Mouse (Mus musculus) embryo, embryonic 9.5 days (tissue): ENCODE data around the gene Clcn7.

Source experiments
- DNase-seq: peaks from one replicate; pipeline ENCODE4 v3.0.0-alpha.2; 2017; ENCODE audit errors: extremely low spot score

Gene Clcn7

DNA sequence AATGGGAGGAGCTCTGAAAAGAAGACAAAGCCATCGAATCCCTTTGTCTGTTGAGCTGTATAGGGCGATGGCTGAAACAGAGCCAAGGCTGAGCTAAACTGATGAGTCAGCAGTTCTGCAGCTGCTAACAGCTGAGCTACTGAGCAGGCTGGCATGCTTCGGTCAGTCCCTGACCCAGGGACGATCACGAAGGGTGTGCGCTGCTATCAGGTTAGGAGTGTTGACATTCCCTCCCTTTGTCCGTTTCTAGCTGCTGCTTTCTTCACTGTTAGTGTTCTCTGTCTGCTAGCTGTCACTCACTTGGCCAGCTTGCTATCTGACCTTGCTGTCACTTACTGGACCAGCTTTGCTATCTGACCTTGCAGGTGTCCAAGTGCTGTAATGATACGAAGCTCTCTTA, 6.1 kb upstream of the Clcn7 start:
- DNase-seq = no peak

DNA sequence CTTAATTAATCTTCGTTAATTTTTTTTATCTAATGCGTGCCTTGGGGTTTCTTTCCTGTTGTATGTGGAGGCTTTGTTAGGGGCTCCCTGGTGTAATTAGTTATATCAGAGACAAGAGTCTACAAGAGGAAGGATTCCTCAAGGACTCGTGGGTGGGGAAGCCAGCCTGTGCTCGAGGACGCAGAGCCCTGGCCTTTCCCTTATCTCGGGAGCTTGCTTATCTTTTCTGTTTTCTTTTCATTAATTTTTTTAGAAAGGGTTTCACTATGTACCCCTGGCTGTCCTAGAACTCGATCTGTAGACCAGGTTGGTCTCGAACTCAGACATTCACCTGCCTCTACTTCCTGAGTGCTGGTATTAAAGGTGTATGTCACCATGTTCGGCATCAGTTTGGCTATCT, 5.5 kb upstream of the Clcn7 start:
- no peak for DNase-seq

DNA sequence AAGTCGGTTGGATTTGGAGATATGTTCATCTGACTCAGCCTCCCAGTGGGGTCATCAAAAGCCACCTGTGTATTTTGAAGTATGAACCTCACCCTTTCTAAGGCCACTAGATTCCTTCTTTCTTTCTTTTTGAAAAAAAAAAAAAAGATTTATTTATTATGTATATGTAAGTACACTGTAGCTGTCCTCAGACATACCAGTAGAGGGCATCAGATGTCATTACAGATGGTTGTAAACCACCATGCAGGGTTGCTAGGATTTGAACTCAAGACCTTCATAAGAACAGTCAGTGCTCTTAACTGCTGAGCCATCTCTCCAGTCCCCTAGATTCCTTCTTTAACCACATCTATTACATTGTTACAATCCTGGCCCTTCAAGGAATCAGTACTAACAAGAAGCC, 3.1 kb upstream of the Clcn7 start:
- no peak for DNase-seq

DNA sequence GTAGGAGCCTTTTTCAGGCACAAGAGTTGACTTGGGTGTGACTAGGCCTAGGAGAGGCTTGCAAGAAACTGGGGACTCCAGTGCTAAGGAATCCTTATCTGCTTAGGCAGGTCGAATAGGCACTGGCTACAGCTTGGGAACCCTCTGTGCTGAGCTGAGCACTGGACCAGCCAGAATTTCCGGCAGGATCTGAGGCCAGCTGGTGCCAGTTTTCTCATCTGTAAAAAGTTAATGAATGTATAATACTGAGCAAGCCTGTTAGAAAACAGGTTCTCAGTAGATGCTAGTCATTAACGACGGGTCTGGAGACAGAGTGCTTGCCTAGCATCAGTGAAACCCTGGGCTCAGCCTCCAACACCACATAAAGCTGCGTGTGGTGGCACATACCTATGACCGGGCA, 2.4 kb downstream of the Clcn7 start:
- no peak for DNase-seq

DNA sequence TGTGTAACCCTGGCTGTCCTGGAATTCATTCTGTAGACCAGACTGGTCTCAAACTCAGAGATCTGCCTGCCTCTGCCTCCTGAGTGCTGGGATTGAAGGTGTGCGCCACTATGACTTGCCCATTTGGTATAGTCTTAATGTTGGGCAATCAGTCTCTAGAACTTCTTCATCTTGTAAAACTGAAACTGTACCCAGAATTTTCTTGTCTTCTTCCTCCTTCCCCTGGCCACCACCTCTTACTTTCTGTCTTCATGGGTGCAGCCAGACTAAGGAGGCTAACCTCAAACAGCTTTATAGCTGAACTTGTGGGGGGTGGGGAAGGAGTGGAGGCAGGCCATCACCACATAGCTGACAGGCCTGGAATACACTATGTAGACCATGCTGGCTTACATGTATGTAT, 5.6 kb downstream of the Clcn7 start:
- DNase-seq = no peak

DNA sequence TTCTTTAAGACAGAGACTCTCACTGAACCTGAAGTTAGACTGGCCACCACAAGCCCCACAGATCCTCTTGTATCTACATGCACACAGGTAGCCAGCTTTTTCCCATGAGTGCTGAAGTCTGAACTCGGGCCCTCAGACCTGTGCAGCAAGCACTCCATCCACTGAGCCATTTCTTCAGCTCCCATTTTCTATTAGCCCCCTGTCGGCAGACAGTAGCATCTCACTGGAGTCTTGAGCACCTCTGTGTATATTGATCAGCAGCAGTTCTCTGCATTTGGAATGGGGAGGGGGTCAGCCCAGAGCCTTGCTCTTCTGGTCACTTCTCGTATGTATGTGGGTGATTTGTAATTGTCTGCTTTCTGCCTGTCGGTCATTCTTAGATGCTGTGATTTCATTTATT, 6.8 kb downstream of the Clcn7 start:
- no peak for DNase-seq

DNA sequence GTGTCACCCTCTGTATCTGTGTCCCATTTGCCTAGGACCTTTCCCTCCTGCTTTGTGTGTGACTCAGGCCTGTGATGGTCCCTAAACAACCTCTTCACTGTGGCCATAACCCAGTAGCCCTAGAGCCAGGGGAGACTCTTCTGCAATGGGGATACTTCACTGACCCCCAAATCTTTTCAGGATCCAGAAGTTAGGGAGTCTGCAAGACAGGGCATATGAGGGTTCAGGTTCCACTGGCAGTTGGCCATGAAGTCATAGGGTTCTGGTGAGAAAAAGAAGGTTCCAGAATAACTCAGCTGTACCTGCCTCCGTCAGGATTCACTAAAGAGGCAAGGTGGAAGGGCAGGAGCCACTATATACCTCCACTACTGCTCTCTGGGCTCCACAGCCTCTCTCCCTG, 29.0 kb downstream of the Clcn7 start, which contains the start of gene Ccdc154:
TSS of gene Ccdc154 (plus strand) at position 301 of the 400 bp plus-strand sequence.
- no peak for DNase-seq

DNA sequence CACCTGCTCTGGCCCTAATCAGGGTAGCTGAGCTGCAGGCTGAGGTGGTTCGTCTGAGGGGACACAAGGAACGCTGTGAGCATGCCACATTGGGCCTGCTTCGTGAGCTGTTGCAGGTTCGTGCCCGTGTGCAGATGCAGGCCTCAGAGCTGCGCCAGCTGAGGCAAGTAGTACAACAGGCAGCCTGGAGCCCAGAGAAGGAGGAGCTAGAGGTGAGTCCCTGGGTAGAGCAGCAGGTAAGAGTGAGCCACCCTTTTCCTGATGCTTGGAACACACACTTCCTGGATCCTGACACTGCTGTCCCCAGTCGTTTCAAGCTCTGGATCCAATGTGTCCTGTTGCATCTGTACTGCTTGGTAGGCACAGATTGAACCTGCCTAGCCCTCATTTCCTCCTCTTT, 30.2 kb downstream of the Clcn7 start:
- DNase-seq = no peak

DNA sequence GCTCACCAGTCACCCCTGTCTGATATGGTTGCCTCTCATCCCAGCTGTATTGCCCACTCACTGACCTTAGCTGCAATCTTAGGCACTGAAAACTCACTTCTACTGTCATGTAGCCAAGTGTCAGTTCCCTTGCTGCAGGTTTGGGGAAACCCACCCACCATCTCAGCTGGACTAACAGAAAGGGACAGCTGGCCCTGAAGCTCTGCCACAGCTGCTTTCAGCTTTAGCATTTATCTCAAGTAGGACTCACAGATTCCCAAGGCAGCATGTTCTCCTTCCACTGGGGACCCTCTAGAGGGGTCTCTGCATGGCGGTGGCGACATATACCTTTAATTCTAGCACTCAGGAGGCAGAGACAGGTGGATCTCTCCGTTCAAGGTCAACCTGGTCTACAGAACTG, 31.6 kb downstream of the Clcn7 start:
- no peak for DNase-seq

DNA sequence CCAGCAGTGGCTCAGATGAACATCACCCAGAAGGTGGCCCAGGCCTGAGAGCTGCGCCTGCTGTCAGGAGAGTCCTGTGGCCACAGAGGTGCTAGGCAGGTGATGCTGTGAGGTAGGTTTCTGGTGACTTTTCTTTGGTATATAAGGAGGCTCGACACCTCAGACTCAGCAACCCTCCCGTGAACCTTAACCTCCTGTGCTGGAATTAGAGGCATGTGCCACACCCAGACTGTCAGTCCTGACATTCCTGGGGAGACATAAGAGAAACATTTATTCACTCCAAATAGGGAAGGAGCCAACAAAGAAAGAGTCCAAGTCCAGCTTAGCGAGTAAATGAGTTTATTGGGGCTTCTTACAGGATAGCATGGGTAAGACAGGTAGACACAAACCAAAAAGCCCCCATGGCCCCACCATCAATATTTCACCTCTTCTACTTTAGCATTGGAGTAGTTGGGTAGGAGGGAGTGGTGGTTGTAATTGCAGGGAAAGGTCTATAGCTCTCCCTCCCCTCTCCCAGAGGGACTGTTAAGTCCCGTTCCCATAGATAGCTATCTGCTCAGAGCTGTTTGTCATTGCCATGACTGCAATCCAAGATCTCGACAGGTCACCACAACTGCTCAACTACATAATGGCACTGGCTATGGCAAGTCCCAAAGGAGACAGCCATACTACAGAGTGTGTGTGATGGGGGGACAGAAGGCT, 32.9 kb downstream of the Clcn7 start:
- no peak for DNase-seq

DNA sequence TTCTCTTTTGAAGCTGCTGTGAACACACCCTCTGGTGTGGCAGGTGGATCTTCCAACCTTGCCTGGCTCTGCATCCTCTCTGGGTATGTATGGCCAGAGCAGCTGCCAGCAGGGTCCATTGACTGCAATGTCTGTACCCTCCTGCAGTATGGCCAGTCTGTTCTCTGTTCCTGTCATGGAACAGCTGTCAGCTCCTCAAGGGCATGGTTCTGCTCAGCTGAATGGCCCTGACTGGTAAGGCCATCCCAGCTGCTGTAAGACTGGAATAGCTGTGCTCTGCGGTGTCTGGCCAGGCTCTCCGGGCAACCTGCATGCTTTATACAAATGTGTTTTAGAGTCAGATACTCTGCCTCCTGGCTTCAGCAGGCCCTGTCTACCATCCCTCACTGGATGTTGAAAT, 36.5 kb downstream of the Clcn7 start:
- DNase-seq = no peak

DNA sequence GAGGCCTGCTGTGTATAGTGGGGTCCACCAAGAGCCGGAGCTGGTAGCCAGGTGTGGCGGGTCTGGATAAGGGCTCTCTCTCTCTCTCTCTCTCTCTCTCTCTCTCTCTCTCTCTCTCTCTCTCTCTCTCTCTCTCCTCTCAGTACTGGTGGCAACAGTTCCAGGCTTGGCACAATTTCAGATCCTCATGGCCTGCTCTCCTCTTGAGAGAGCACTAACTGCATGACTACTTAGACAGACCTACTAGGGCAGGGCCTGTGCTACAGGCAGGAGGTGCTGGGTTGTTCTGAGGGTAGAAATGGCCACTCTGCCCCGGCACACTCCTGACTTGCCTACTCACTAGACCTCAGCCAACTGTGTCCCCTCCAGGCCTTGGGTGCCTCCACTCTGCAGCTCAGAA, 39.4 kb downstream of the Clcn7 start:
- DNase-seq = no peak

DNA sequence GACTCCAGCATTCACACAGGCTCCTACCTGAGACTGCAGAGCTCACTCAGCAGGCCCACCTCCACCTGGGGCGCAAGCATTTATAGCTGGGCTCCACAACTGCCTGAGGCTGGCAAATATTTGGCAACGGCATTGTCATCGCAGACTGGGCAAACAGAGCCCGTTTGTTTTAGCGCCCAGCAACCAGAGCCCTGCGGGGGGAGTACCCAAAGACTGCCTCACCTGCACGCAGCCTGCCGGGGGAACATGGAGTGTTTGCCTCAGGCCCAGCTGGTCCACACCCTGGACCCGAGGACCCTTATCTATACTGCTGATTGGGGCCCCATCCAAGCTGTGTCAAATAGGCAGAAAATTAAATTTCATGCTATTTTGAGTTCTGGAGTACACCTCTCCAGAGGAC, 42.2 kb downstream of the Clcn7 start, which contains the start of gene Gm38655:
TSS of gene Gm38655 (minus strand) at position 61 of the 400 bp plus-strand sequence.
- no peak for DNase-seq

DNA sequence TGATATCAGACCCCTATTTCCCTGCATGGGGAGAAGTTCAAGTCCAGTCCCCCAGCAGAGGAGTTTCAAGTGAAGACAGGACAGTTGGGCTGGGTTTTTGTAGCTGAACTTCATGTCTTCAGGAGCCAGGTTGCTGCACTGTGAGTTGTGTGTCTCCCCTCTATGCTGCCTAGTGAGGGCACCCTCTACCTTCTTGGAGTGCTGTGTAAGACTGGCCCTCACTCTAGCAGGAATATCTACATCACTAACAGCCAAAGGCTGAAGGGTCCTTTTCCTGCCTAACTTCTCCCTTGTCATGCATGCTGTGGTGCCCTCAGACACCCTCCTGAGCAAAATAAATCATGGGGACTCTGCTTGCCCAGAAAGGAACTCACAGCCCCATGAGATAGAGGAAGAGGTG, 50.0 kb downstream of the Clcn7 start:
- no peak for DNase-seq

DNA sequence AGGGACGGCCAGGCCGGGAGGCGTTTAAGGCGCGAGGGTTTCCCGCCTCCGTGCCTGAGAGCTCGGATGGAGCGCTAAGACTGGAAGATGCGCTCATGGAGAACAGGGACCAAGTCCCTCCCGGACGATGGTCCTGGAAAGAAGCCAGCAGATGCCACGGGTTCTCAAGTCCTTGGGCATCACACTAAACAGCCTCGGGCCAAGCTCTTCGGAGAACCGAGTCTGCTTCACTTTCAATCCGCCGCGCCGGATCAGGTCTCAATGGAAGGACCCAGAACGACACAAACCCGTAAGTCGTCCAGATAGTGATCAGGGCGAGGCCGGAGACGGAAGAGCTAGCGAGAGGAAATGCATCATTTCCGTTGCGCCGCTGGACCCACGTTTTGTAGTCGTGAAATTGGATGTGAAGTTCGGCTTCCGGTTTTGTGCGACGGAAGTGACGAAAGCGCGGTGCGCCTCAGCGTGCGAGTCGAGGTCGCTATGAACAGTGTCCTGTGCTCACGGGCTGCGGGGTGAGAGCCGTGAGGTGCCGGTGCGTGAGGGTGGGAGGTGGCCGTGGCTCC, 51.0 kb downstream of the Clcn7 start, which contains the start of gene BC003965:
TSS of gene BC003965 (plus strand) at position 426 of the 563 bp plus-strand sequence.
- DNase-seq = peak; percentile 98

DNA sequence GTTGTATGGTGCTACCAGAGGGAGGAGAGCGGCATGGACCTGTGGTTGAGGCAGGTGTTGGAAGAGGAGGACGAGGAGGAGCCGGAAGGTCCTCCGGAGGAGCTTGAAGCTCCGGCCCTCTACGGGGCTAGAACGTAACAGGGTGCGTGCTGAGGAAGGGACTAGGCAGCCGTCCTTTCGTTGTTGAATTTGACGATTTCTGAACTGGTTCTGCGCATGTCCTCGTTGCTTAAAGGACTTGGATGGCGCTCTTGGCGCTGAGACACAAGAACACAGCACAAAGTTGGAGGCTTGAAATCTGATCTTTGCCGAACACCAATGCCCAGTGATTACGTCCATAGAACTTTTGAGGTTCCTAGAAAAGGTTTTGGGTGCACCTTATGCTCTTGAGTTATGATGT, 51.8 kb downstream of the Clcn7 start:
- no peak for DNase-seq

DNA sequence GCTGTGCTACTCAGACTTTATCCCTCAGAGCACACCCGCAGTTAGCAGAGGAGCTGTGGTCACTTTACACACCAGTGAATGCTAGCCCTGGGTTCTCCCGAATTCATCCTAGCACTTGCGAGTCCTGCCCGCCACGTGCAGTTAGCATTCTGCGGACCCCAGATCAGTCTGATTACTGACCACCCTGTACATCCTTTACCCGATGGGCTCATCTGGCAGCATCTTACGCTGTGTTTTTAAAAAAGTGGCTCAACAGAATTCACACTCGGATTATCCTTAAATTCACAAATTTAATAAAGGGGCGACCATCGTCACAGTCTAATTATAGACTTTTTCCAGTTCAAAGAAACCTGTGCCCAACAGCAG, 54.6 kb downstream of the Clcn7 start:
- DNase-seq = no peak

DNA sequence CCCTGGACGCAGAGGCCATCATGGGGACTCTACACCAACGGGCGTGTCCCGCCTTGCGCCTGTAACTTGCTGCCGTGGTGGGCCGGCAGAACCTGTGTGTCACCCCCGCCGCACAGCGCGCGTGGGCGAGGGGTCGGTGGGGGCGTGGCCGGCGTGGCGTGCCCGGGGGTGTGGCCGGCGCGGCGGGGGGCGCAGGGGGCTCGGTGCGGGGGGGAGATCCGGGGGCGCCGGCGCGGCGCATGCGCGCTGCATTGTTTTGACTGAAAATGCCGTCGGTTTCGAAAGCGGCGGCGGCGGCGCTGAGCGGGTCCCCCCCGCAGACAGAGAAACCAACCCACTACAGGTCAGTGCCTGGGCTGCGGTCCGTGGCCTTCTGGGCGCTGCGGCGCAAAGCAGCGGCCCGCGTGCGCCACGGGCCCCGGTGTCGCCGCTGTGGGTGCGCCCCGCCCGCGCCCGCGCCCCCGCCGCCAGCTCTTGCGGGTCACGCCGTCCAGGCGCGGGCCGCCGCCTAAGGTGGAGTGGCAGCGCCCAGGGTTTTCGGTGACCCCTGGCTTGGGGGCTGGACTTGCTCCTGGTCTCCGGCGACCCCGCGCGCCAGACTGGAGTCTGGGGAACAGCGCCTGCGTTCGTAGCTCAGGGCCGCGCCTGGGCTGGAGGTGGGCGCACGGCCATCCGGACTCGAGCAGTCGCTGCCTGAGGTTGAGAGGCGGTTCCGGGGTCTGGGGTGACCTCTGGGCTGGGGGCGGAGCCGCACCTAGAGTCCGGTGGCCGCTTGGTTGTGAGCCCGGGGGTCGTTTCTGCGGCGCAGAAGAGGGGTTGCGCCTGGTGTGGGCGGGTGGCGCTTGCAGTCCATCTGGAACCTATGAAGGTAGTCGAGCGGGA, 55.2 kb downstream of the Clcn7 start, which contains the start of gene Unkl:
TSS of gene Unkl (plus strand) at position 248 of the 882 bp plus-strand sequence.
- DNase-seq = peak; percentile 83

DNA sequence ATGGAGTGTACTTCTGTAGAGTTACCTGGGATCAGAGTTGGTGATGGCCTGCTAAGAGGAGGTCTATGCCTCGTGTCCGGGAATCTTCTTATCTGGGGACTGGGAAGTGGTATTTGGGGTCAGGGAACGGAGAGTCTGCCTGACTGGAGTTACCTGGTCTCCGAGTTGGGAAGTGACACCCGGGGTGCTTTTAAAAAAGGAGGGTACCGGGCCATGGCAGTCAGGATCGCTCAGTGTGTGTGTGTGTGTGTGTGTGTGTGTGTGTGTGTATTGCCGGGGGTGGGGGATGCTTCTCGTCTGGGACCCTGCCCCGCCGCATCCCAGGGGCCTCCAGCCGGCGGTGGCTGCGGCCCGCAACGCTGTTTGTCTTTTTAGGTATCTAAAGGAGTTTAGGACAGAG, 55.9 kb downstream of the Clcn7 start:
- no peak for DNase-seq

DNA sequence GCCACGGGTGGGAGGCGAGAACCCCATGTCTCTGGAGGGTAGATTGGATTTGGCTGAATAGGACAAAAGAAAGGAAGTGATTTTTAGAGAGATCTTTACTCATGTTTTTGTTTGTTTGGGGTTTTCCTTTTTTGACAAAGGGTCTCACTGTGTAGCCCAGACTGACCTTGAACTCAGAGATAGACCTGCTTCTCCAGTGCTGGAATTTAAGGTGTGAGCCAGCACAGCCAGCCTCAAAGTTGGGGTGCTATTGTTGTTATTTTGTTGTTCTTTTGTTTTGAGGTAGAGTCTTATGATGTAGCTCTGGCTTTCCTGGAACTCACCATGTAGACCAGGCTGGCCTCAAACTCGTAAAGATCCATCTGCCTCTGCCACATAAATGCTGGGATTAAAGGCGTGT, 69.2 kb downstream of the Clcn7 start:
- no peak for DNase-seq

DNA sequence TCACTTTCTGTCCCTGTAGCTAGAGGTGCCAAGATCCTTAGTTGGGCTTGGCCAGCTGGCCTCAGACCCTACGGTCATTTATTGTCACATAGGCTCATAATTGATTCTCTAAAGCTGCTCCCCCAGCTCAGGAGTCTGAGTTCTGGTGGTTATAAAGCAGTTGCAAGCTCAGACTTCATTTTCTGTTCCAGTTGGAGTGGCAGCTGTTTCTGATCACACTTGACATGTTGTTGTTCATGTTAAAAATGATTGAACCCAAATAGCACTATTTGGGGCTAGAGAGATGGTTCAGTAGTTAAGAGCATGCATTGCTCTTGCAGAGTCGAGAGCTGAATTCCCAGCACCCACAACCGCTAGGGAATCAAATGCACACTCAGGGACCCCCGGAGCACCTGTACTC, 76.8 kb downstream of the Clcn7 start:
- DNase-seq = no peak

DNA sequence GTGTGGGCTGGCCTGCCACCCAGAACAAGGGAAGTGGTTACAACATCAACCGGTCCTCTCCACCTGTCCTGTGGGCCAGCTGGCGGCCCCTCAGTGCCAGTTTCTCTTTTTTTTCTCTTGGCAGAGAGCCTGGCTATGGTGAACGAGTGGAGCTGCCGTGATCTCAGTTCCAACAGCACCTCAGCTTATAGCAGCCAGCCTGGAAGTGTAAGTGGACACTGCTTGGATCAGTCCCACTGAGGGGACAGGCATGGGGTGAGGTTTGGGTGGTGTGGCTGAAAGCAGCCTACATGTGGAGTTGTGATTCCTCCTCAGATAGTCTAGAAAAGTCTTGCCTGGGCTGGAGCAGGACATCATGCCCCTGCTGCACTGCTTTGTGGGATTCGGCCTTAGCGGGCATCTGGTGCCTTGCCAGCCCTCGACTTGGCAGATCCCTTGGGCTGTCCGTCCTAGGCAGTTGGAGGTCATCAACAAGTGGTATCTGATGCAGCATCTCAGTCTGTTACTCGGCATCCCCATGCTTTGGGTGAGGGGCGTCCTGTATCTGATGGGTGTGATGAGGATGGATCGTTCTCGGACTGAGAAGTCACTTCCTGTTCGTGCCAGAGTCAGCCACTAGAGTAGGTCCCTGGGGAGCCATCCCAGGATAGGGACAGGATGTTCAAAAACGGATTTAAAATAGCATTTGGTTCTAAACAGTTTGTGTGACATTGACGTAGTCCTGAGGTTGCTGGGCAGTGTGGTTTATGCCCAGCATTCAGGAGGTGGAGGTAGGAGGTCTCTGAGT, 77.7 kb downstream of the Clcn7 start:
- no peak for DNase-seq
